Mouse (Mus musculus): Measurements from ENCODE around the gene Erbin.
A peak's percentile ranks its signal among the peaks of the same experiment; 100 is the strongest.

Erbin gene

DNA sequence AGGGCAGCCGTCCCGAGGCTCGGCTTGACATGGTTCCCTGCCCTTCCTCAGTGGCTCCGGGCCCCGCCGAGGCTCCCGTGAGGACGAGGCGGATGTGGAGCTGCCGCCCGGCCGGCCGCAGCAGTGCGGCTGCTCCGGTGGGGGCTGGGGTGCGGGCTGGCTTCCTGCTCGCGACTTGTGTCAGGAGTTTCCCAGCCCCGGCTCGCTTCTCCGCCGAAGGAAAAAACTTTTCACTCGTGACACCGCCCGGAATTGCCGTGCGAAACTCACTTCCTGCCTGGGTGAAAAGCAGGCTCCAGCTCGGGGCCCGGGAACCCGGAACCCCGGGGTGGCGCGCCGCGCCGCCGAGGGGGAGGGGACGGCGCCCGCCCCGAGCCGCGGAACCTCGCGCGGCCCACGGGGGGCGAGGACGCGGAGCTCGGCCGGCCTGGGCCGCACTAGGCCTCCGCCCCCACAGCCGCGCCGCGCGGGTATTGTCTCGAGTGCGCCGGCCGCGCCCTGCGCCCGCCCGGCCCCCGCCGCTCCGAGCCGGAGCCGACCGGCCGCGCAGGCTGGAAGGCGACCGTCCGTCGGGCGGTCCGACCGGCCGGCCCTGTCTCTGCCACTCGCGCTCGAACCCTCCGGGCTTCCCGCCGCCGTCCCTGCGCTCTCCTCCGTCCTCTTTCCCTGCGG lies at the start of gene Erbin:
Gene Erbin, minus strand, starts transcription at position 254 of the 672 bp plus-strand sequence.
- DNase-seq (ENCODE audit: inconsistent ontology term), result peak; percentile 78

DNA sequence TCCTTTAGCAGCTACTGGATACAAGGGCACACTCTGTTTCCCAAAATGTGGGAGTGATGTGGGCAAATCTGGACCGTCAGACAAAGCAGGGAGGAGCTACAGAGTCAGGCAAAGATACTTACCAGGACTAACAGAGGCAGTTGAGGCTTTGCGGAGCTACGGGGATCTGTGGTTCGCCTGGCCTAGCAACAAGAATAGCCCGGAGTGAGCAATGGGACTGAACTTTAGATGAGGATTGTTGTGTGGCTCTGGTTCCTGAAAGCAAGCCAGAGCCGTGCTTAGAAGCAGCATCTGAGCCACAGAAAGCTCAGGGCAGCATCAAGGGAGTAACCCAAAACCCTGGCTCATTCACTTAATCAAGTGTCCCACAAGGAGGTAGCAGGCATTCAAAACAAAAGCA lies 49.6 kb upstream of the Erbin start:
- peak; percentile 83 for DNase-seq (ENCODE audit: inconsistent ontology term)

DNA sequence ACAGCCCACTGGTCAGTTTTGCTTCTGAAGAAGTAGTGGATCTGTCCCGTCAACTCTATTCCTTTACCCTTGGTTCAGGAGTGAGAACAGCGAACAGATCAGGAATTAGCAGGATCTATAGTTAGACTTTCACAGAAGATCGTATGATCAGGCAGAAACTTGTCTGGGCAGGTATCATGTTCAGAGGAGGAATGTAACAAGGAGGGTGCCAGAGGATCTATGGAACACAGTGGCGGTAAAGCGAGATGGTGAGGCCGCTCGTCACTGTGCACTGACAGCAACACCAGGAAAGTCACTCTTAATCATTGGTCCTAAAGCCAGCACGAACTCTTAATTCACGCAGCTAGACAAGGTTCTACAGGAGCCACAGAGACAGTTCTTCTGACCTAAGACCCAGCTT lies 47.7 kb upstream of the Erbin start:
- DNase-seq (ENCODE audit: inconsistent ontology term), result no peak

DNA sequence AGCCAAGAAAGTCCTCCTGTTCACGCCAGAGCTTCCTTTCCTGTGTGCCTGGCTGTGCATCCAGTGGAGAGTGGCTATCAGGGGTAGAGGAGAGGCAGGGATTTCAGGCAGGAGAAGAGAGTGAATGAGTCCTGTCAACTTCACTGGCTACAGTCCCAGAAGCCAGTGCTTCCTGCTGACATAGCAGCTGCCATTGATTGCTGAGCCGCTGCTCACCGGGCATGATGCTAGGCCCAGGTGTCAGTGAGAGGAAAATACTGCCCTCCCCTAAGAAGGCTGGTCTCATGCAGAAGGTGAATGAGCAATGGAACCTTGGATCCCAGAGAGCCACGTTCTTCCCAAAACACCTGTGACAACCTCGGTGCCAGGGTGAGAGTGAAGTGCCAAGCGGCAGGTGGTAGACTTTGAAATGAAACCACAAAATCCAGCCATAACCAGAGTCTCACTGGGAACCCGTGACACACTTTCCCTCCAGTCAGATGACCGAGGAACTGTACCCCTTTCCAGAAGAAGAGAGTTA lies 46.4 kb upstream of the Erbin start:
- DNase-seq (ENCODE audit: inconsistent ontology term), result peak; percentile 22

DNA sequence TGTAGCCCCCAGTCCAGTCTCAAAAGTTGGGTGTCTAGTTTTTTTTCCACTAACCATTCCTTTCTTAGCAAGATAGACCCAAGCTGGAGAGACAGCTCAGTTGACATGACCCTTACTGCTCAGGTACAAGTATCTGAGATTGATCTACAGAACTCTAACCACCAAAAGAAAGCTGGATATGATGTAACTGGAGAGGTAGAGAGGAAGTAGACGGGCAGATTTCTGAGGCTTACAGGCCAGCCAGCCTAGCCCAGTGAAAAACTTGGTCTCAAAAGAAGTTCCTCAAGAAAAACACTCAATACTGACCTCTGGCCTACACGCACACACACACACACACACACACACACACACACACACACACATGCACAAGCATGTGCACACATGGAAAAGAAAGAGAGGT lies 44.9 kb upstream of the Erbin start:
- DNase-seq (ENCODE audit: inconsistent ontology term), result no peak

DNA sequence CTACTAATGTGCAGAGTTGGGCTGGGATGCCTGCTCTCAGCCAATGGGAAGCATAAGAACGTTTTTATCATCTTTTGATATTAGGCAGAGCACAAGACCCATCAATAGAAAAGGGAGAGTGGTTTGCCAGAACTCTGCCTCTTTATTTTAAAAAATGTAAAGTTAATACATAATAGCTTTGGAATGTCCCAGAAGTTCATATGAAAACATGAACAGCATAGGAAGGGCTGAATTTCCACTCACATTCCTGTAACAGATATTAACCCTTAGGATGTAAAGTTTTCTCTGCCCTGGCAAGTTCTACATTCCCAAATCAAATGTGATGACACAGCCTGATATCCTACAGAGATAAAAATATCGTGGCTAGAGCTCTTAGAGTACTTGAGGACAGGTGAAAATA lies 42.8 kb upstream of the Erbin start:
- no peak for DNase-seq (ENCODE audit: inconsistent ontology term)

DNA sequence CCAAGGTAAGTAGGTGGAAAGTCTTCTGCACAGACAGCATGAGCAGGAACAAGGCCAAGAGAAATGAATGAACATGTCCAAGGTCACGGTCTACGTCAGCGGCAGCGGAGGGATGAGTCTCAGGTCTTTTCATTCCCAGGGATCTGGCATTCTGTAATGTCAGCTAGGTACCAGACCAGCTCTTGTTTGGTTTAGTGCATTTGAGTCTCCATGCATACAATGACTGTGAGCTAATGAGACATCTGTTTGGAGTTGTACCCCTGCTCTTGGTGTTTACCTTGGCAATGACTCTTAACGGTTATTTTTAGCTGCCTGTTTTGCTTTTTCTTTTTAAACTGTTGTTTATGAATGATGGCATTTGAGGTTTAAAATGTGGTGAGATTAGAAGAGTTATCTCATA lies 39.5 kb upstream of the Erbin start:
- DNase-seq (ENCODE audit: inconsistent ontology term), result no peak

DNA sequence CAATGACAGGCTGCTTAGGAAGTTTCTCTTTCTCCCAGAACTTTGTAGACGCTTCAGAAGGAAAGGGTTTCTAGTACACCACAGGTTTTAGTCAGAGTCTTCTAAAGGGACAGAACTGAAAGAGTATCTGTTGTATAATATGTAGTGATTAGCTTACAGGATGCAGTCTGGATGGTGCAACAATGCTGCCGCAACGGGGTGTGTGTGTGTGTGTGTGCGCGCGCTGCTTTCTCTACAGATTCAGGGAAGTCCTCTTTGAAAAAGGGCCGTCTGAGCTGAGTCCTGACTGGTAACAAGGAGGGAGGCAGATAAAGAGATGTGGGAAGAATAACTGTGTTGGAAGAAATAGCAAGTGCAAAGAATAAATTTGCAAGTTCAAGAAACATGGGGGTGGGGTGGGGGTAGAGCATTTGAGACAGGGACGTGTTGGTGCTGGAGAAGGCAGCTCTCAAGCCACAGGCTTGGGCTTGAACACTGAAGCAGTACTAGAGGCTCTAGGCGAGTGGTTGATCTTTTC lies 38.4 kb upstream of the Erbin start:
- no peak for DNase-seq (ENCODE audit: inconsistent ontology term)

DNA sequence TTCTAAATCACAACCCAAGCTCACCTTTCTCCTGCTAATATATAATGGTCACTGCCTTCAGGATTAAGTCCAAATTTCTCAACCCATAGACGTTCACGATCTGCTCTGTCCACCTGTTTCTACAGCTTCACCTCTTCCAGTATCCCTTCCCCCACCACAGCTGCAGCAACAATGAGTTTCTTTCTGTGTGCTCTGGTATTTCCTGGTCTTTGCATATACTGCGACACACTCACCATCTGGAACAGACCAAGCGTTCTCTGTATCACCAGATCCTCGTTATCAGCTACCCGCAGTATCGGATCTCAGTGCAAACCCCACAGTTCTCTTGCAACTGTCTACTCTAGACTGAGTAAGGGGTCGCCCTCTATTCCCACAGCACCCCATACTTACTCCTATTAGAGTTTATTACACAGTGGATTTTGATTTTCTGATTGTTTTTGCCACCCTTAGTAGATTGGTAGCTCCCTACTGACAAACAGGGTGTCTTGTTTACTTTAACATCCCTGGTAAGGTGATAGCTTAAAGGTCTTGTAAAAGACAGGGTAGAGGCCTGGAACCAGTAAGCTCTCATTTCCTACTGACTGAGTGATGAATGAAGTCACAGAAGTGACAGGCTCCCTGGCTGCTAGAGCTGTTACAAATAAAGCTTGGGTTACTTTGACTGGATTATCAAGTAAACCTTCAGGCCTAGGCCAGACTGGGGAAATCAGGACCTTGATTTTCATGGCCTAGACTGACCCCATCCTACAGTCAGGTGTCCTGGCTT lies 37.0 kb upstream of the Erbin start:
- DNase-seq (ENCODE audit: inconsistent ontology term), result no peak

DNA sequence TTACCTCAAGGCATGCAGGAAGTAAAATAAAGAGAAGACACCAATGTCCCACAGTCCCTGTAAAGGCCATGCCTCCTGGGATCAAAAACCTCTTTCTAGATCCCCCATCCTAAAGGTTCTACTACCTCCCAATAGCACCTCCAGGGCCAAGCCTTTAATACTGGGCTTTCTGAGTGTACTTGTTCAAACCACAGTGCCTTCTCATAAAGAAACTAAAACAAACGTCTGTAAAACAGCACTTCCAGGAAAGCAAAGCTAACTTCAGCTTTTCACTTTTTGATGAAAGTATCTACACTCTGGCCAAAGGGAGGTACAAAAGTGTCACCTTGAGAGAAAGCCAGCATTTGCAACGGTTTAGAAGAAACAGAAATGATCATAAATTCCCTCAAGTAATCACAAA lies 35.3 kb upstream of the Erbin start:
- DNase-seq (ENCODE audit: inconsistent ontology term), result no peak

DNA sequence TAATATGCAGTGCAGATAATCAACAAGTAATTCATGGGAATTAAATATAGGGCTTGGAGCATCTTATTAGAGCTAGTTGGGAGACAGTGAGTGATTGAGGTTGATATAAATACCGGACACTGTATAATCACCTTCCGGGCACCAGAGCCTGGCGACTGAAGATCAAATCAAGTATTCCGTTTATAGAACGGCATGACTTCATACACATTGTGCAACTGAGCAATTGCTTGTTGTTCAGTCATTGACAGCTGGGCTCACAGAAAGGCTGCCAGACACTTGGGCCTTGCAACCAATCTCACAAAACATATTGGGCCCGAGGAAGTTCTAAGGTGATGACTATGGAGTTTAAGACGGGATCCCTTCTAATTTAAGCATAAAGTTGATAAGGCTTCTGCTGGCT lies 31.1 kb upstream of the Erbin start:
- no peak for DNase-seq (ENCODE audit: inconsistent ontology term)

DNA sequence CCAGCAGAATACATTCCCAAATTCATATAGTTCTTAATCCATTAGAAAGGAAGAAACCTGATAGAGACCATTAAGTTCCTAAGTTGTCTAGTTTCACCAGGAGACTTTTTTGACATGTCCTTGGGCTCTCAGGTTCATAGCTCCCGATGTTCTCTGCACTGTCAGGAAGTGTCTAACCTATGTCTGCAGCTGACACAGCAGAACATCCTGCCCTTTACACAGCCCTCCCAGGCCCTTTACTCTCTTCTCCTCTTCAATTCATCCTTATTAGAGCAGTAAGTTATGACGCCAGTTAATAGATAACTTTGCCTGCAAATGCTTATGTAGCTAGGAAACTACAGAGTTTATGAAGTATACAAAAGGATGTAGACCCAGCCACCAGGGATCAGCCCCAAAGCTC lies 20.5 kb upstream of the Erbin start:
- no peak for DNase-seq (ENCODE audit: inconsistent ontology term)

DNA sequence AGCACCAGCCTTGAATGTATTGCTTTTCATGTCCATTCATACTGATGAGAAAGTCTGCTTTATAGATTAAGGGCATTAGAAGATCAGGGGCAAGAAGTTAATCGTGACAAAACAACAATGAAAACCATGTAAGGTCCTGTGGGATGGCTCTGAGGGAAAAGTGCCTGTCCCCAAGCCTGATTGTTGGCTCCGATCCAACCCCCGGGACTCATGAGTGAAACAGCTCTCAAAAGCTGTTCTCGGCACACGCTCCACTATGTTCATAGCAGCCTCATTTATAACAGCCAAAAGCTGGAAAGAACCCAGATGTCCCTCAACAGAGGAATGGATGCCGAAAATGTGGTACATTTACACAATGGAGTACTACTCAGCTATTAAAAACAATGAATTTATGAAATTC lies 4.3 kb upstream of the Erbin start:
- peak; percentile 42 for DNase-seq (ENCODE audit: inconsistent ontology term)

DNA sequence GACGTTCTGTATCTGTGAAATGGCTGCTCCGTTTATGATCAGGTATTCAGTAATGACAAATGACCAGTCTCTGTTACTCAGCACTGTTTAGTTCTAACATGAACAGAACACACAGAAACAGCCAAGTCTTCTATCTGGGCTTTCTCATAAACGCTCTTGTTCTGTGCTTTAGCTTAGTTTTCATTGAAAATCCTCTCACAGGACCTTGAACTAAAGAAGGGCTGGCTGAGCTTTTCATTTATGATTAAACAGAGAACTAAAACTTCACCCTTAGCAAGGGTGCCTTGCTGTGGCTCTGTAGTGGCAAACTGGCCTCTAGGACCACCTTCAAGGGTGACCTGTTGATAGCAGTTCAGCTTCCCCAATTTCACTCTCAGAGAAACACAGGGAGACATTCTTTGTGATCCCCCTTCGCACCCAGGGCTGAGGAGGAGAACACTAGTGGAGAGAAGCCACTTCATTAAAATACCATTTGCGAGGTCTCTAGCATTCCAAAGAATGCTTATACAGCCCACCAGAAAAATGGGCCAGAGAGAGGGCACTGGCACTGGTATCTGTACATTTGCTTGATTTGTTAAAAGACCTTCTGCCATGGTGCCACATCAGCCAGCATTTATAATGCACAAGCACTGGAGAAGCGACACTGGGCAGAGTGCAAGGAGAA lies 3.2 kb upstream of the Erbin start:
- no peak for DNase-seq (ENCODE audit: inconsistent ontology term)

DNA sequence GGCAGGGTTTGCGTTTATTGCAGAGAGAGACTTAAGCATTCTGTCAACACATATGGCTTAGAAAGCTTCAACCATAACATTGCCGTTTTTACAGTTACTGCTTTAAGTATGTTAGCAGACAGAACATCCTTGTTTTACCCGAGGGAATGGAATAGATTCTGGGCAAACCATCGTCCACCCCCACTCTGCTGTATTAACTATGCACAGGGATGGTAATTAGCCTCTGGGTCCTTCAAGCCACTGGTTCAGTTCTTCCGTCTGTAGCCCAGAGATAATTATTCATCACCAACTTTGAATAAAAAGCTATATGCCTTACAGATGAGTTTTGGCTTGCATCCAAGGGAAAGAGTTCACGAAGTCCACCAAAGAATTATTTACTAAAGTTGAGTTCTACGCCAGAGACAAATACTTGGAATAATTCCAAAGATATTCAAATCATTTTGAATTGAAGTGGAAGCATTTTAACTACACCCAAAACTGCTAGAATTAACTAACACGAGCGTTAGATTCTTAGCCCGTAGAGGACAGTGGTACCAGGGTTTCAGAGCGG lies 1.6 kb upstream of the Erbin start:
- no peak for DNase-seq (ENCODE audit: inconsistent ontology term)

DNA sequence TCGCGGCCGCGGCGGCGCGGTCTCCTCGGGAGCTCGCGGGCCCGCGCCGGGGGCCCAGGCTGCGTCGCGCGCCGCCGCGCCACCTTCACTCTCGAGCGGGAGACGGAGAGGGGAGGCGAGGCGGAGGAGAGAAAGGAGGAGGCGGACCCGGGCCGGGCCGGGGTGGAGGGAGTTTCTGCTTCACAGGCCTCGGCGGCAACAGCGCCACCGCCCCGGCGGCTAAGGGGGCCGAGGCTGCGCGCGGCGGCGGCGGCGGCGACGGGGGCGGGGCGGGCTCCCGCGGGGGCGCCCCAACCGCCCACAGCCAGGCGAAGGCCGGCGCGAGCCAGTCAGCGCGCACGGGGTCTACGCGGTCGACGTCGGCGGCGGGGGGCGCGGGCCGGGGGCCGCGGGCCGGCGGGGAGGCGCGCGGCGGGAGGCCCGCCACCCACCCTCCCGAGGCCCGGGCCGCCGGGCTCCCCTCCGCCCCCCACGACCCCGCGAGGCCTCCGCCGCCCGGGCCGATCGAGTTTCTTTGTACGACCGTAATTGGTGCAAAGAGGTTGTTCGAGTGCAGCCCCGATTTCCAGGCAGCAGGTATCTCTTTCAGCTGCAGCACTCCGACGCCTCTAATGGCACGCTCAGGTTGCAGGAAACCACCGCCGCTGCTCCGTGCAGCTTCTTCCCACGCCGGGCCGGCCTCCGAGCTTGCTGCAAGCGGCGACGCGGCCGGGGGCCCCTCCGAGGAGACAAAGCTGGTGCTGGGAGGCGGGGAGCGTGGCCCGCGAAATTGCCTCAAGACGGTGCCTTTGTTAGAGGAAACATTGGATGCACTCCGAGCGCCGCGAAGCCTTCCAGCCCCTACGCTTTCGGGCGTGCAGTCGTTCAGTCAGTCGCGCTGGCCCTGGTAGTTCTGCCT lies 868 bp upstream of the Erbin start:
- DNase-seq (ENCODE audit: inconsistent ontology term), result peak; percentile 94

DNA sequence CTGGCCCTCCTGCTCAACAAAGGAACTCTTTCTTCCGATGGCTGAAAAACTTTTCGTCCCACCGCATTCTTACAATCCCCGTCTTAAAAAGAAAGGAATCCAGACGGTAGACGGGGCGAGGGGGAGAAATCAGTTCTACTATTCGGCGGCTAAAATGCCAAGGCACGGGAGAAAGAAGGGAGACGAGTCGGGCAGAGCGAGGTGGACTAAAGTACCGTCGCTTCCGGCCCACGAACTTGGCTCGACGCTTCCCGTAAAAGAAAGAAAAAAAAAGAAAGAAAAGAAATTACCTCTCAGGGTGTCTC lies 406 bp downstream of the Erbin start:
- DNase-seq (ENCODE audit: inconsistent ontology term), result no peak

DNA sequence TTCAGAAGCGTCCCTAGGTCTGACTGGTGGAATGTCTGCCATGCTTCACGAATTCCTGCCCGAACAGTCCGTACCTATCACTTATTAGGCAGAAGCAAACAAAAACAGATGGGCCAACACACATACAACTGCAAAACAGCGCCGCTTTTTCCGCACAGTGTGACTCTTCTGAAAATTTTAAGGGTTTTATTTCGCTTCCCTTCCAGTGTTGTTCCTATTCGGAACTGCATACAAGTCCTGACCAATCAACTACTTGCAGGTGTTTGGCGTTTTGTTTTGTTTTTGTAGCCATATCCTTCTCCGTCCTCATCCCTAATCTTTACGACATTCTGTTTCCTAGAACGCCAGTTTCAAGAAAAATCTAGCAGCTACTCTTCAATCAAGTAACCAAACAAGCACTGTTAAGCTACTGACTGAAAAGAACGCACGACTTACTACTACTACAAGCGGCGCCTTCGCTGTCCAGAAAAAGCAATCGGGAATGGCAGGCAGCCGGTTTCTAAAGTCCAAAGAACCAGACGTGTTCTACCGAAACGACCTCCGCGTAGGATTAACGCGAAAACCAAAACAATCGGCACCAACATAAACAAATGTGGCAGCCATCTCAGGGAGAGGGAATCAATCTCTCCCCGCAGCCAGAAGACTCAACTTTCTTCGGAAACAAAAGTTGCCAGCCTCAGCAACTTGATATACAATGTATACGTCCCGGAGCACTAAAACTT lies 919 bp downstream of the Erbin start:
- peak; percentile 60 for DNase-seq (ENCODE audit: inconsistent ontology term)

DNA sequence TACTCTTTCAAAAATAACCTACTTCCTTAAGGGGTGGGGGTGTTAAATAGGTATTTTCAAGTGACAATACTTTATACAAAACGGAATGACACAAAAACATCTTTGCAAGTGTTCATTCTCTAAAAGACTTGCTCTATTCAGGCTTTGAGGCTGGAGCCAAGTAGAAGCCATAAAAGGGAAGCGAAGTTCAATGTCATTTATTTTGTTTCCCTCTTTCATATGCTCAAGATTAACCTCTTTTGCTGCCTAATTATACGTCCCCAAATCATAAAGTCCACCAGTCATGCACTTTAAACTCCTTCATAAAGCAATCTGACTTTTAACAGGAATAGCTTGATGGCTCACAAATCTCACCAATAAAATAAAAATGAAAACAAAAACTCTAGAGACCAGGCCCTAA lies 1.9 kb downstream of the Erbin start:
- no peak for DNase-seq (ENCODE audit: inconsistent ontology term)

DNA sequence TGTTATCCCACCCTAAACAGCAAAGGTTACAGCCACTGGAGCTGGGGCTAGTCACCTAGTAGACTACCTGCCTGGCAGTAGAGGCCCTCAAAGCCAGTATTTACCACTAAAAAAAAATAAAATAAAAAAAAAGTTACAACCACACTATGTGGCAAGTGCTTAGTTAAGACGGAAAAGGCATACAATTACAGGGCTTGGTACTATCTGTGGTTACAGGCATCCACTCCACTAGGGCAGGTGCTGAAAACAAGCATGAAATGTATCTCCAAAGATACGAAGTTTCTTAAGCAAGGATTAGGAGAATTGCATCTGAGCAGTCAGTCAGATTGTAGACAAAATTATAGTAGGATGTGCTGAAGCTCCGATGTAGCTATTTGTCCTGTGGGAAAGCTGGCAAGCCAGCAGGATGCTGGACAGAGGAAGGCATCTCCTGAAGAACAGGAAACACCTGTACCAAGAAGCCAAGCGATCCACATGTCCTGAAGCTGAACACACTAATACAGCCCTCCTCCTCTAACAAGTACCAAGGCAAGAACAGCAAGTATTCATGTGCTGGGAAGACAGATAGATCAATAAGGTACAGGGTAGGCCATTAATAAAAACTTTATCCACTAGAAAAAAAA lies 6.1 kb downstream of the Erbin start:
- no peak for DNase-seq (ENCODE audit: inconsistent ontology term)
